Mouse (Mus musculus) CH12.LX (cell line): ENCODE measurements around the gene Tmub1. TPM values are rescaled to one million over a fixed set of nuclear protein-coding genes. Genes with fewer than 3 reads are reported as not detected.

Source experiments
- DNase-seq: peaks from one replicate; pipeline ENCODE4 v3.0.0-alpha.2; 2013; ENCODE audit errors: extremely low read depth
- H3K27ac ChIP-seq: 2 replicates; pipeline ENCODE4 v1.5.1; 2012; ENCODE audit warnings: low read depth, mild to moderate bottlenecking, control low read depth, moderate library complexity; ENCODE audit not compliant: insufficient read depth
- H3K27me3 ChIP-seq: replicated peaks from 2 replicates; pipeline ENCODE3; 2012; ENCODE audit warnings: inconsistent platforms
- H3K36me3 ChIP-seq, 2 experiments: replicated peaks in 1 of 2; 2 replicates each; pipeline versions ENCODE3 to v1.6.1; 2012; ENCODE audit warnings: inconsistent platforms in 1 of 2, low read length in 1 of 2, mild to moderate bottlenecking in 1 of 2, mixed read lengths in 1 of 2, moderate library complexity in 1 of 2; ENCODE audit not compliant: control insufficient read depth in 1 of 2, insufficient read depth in 1 of 2
- H3K4me1 ChIP-seq, 2 experiments: 2 replicates each; pipeline ENCODE4 v1.6.1; 2012; ENCODE audit warnings: inconsistent platforms in 1 of 2, moderate library complexity in 1 of 2; ENCODE audit not compliant: insufficient read depth in 2 of 2, control insufficient read depth in 1 of 2
- H3K4me2 ChIP-seq: 2 replicates; pipeline ENCODE4 v1.6.1; 2012; ENCODE audit warnings: low read depth, mild to moderate bottlenecking, control low read depth; ENCODE audit not compliant: poor library complexity, insufficient read depth, severe bottlenecking
- H3K4me3 ChIP-seq, 3 experiments: fragments of 150-350 bp in 1 of 3; sonication (generic) in 1 of 3; replicated peaks in 1 of 3; 2 replicates each; pipeline versions ENCODE3 to v1.5.1; 2011 to 2012; ENCODE audit warnings: low read depth in 2 of 3, low read length in 2 of 3, mild to moderate bottlenecking in 2 of 3, moderate library complexity in 2 of 3, control low read depth in 1 of 3, improper control_type of control experiment in 1 of 3, inconsistent platforms in 1 of 3, mixed read lengths in 1 of 3; ENCODE audit not compliant: poor library complexity in 1 of 3
- H3K79me2 ChIP-seq: replicated peaks from 2 replicates; pipeline ENCODE4 v1.6.1; 2012; ENCODE audit warnings: mild to moderate bottlenecking, moderate library complexity; ENCODE audit not compliant: control insufficient read depth, poor library complexity, insufficient read depth, severe bottlenecking; ENCODE audit errors: extremely low read depth
- H3K9ac ChIP-seq: 2 replicates; pipeline ENCODE4 v1.6.1; 2012; ENCODE audit warnings: low read depth, mild to moderate bottlenecking, control low read depth, moderate library complexity; ENCODE audit not compliant: insufficient read depth
- H3K9me3 ChIP-seq: replicated peaks from 2 replicates; pipeline ENCODE3; 2012; ENCODE audit warnings: low read length, inconsistent platforms, mixed read lengths
- BHLHE40 ChIP-seq: IDR thresholded peaks from 2 replicates; pipeline ENCODE4 v1.6.1; 2011; ENCODE audit warnings: mild to moderate bottlenecking, low read depth, low read length, improper control_type of control experiment
- CTCF ChIP-seq, 2 experiments: IDR thresholded peaks in 1 of 2; conservative IDR thresholded peaks in 1 of 2; 2 replicates each; pipeline ENCODE4 v1.5.1; 2011 to 2012; ENCODE audit warnings: low read depth in 2 of 2, low read length in 2 of 2, improper control_type of control experiment in 1 of 2, inconsistent platforms in 1 of 2, mild to moderate bottlenecking in 1 of 2, moderate library complexity in 1 of 2
- ELF1 ChIP-seq: IDR thresholded peaks from 2 replicates; pipeline ENCODE4 v1.6.1; 2014; ENCODE audit warnings: low read depth, mild to moderate bottlenecking, inconsistent platforms, low read length, improper control_type of control experiment
- EP300 ChIP-seq: IDR thresholded peaks from 2 replicates; pipeline ENCODE4 v1.6.1; 2011; ENCODE audit warnings: low read length, improper control_type of control experiment
- JUN ChIP-seq: IDR thresholded peaks from 2 replicates; pipeline ENCODE4 v1.6.1; 2011; ENCODE audit warnings: low read depth, mild to moderate bottlenecking, low read length, improper control_type of control experiment, moderate library complexity; ENCODE audit not compliant: insufficient read depth
- KAT2A ChIP-seq: IDR thresholded peaks from 2 replicates; pipeline ENCODE4 v1.6.1; 2012; ENCODE audit warnings: low read length, improper control_type of control experiment, inconsistent platforms; ENCODE audit not compliant: insufficient replicate concordance
- MEF2A ChIP-seq: IDR thresholded peaks from 2 replicates; pipeline ENCODE4 v1.6.1; 2014; ENCODE audit warnings: low read depth, mild to moderate bottlenecking, inconsistent platforms, low read length, improper control_type of control experiment, borderline replicate concordance
- POLR2AphosphoS2 ChIP-seq: IDR thresholded peaks from 2 replicates; pipeline ENCODE4 v1.6.1; 2011; ENCODE audit warnings: low read depth, low read length, improper control_type of control experiment
- RAD21 ChIP-seq: IDR thresholded peaks from 2 replicates; pipeline ENCODE4 v1.6.1; 2011; ENCODE audit warnings: low read depth, mild to moderate bottlenecking, low read length, improper control_type of control experiment, moderate library complexity
- TBP ChIP-seq: conservative IDR thresholded peaks from 2 replicates; pipeline ENCODE4 v1.6.1; 2011; ENCODE audit warnings: low read depth, low read length, improper control_type of control experiment
- TCF12 ChIP-seq: IDR thresholded peaks from 2 replicates; pipeline ENCODE4 v1.6.1; 2014; ENCODE audit warnings: low read depth, mild to moderate bottlenecking, inconsistent platforms, low read length, improper control_type of control experiment
- UBTF ChIP-seq: IDR thresholded peaks from 2 replicates; pipeline ENCODE4 v1.6.1; 2012; ENCODE audit warnings: low read depth, mild to moderate bottlenecking, inconsistent platforms, low read length, improper control_type of control experiment, moderate library complexity
- USF2 ChIP-seq: conservative IDR thresholded peaks from 2 replicates; pipeline ENCODE4 v1.6.1; 2011; ENCODE audit warnings: low read depth, low read length, improper control_type of control experiment
- ZC3H11A ChIP-seq: IDR thresholded peaks from 2 replicates; pipeline ENCODE4 v1.6.1; 2012; ENCODE audit warnings: low read depth, mild to moderate bottlenecking, inconsistent platforms, low read length, improper control_type of control experiment
- dilution Hi-C: fragments of 300-500 bp; cut with MboI; formaldehyde crosslinking; loops from 2 replicates; pipeline ENCODE4 v1.14.3; 2020; ENCODE audit warnings: low sequenced_read_pairs; ENCODE audit not compliant: extremely low pct_unique_long_range_greater_than_20kb, extremely low pct_ligation_motif_present
- in situ Hi-C: fragments of 300-500 bp; cut with MboI; formaldehyde crosslinking; loops from 3 replicates; pipeline ENCODE4 v1.14.3; 2019; ENCODE audit warnings: low sequenced_read_pairs, low pct_ligation_motif_present, low pct_unique_long_range_greater_than_20kb, mixed read lengths
- polyA plus RNA-seq: library from polyadenylated mRNA; unstranded; fragments of >175 nt; gene quantifications from 2 replicates; pipeline ENCODE4 v1.2.1, GENCODE M21; 2012; ENCODE audit warnings: low read depth; ENCODE audit not compliant: insufficient read length
- total RNA-seq, 2 experiments: library from RNA; depleted of rRNA; stranded (reverse); fragments of 300-350 nt in 1 of 2; fragments of >200 nt in 1 of 2; gene quantifications; 2 replicates each; pipeline ENCODE4 v1.2.3; 2012 to 2014

Tmub1 gene
- total and polyA plus RNA-seq, 3 experiments = 6.1 to 13.1 (median 11.2) TPM

DNA sequence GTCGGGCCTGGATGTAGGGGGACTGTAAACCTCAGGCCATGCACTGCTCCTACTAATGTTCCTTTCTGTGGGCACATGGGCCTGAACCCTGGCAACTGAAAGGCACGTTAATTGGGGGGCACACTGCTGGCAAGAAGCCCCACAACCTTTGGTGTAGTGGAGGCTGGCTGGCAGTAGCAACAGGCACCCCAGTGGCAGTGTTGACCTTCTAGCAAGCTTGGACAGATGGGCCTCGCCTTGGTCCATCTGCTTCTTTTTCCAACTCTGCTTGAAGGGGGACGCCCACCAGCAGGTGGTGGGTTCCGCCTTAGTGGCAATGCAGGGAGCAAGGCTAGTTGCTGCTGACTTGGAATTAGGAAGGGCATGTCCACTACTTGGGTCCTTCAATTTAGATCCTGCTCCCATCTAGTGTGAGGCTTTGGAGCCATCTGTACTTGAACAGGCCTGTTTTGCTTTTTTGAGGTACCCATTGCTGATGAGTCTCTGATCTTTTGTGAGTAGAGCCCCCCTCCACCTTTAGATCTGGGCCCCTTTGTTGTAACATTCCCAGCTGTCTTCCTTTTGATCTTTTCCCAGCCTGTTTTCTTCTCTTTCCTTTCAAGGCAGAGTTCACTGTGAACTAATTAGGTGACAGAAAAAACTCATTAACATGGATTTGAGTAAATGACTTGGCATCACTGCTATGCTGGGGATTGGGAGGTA, 5.8 kb upstream of the Tmub1 start:
- H3K4me3 ChIP-seq = peak overlapping the region; percentile 81 to 90 (median 84)
- H3K27me3 ChIP-seq = peaks cover 25% of the 10 kb centered on the region
- peak overlapping the region; percentile 91 for H3K9ac ChIP-seq
- dilution Hi-C loops = no loop called here
- H3K79me2 ChIP-seq = peaks cover 37% of the 10 kb centered on the region
- no peak for DNase-seq
- peaks cover 21 to 38% of the 10 kb centered on the region in 2 experiments for H3K4me1 ChIP-seq
- TF ChIP-seq BHLHE40 (no peak), TCF12 (no peak)
- peak overlapping the region; percentile 95 for H3K4me2 ChIP-seq
- H3K36me3 ChIP-seq = peaks cover 3 to 36% of the 10 kb centered on the region in 2 experiments
- H3K9me3 ChIP-seq = no peaks in the 10 kb centered on the region
- in situ Hi-C loops = no loop called here
- no peak overlapping the region for H3K27ac ChIP-seq

DNA sequence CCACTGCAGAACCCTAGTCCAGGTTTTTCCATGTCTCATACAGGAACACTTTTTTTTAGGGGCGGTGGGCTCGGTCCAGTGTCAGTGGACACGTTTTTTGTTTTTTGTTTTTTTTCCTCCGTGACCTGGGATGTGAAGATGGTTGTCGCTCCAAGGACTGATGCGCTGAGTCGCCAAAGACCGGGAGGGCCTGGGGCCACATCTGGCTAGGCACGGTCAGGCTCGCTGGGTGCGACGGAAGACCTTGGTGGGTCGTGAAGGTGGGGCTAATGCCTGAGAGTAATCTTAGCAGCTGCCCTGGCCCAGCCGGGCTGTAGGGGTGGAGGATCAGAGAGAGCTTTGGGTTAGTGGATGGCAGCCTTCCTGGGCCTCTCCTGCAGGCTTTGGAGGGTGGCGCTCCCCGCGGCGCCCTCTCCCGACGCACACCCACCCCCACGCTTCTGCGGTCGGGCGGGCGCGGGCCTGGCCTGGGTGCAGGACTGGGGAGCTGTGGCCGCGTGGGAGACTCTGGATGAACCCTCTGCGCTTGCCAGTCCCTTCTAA, 5.1 kb upstream of the Tmub1 start:
- peak overlapping the region; percentile 95 for H3K4me2 ChIP-seq
- H3K4me1 ChIP-seq = peaks cover 24 to 43% of the 10 kb centered on the region in 2 experiments
- peak overlapping the region; percentile 81 to 90 (median 84) for H3K4me3 ChIP-seq
- dilution Hi-C loops = no loop called here
- peaks cover 37% of the 10 kb centered on the region for H3K79me2 ChIP-seq
- TF ChIP-seq CTCF (conservative IDR thresholded peaks at IDR 0.05 in 1 of 2, IDR thresholded peaks at IDR 0.05 in 1 of 2; ENCODE audit: low read depth in 2 of 2, low read length in 2 of 2) (peak in 1 of 2 experiments; percentile 14; a peak in 1 of 4 replicates), UBTF (no peak), ZC3H11A (no peak), ELF1 (no peak), KAT2A (0 out of 2 replicates have a peak, but pooled peaks have one; percentile 32), TBP (no peak), RAD21 (no peak), JUN (no peak), EP300 (no peak), POLR2AphosphoS2 (no peak), USF2 (no peak), MEF2A (no peak)
- H3K36me3 ChIP-seq = peaks cover 3 to 31% of the 10 kb centered on the region in 2 experiments
- peak; percentile 27 for DNase-seq
- H3K9ac ChIP-seq = peak overlapping the region; percentile 91
- peaks cover 30% of the 10 kb centered on the region for H3K27me3 ChIP-seq
- no peaks in the 10 kb centered on the region for H3K9me3 ChIP-seq
- H3K27ac ChIP-seq = no peak overlapping the region
- in situ Hi-C loops = no loop called here
